Mouse (Mus musculus) spleen, adult 2 months (tissue): Measurements from ENCODE around the gene Osbpl7. TPM values are rescaled to one million over a fixed set of nuclear protein-coding genes. Genes with fewer than 3 reads are reported as not detected.
A peak's percentile ranks its signal among the peaks of the same experiment; 100 is the strongest.

ENCODE experiments used
- DNase-seq, 2 experiments: peaks; one replicate each; pipeline versions ENCODE4 v3.0.0 to v3.0.0-alpha.2; 2012 to 2021; ENCODE audit warnings: low spot score in 2 of 2, low read depth in 1 of 2
- H3K27ac ChIP-seq: fragments of 200-500 bp; 2 replicates; pipeline ENCODE4 v1.5.1; 2012; ENCODE audit warnings: low read length, inconsistent platforms; ENCODE audit not compliant: insufficient read depth
- H3K27me3 ChIP-seq: fragments of 200-500 bp; 2 replicates; pipeline ENCODE4 v1.6.1; 2012; ENCODE audit warnings: mild to moderate bottlenecking, moderate library complexity, low read length, inconsistent platforms; ENCODE audit not compliant: control insufficient read depth, insufficient read depth
- H3K36me3 ChIP-seq: fragments of 200-500 bp; 2 replicates; pipeline ENCODE4 v1.6.1; 2012; ENCODE audit warnings: mild to moderate bottlenecking, low read length, inconsistent platforms; ENCODE audit not compliant: control insufficient read depth, insufficient read depth
- H3K4me1 ChIP-seq: fragments of 200-500 bp; 2 replicates; pipeline ENCODE4 v1.6.1; 2011; ENCODE audit warnings: inconsistent platforms; ENCODE audit not compliant: control insufficient read depth, insufficient read depth, insufficient read length
- H3K4me3 ChIP-seq: fragments of 200-500 bp; 2 replicates; pipeline ENCODE4 v1.5.1; 2011; ENCODE audit warnings: mild to moderate bottlenecking, inconsistent platforms; ENCODE audit not compliant: insufficient read depth, insufficient read length; ENCODE audit errors: extremely low read depth
- CTCF ChIP-seq: fragments of 200-500 bp; IDR thresholded peaks from 2 replicates; pipeline ENCODE4 v1.5.1; 2011; ENCODE audit warnings: mild to moderate bottlenecking, inconsistent platforms; ENCODE audit not compliant: insufficient read depth, insufficient read length, insufficient replicate concordance; ENCODE audit errors: extremely low read depth
- POLR2A ChIP-seq: fragments of 200-500 bp; IDR thresholded peaks from 2 replicates; pipeline ENCODE4 v1.6.1; 2011; ENCODE audit warnings: low read depth, low read length, inconsistent platforms
- WGBS: fragments of 180-500 bp; shearing (Covaris S2); methylation state at CpG from one replicate; pipeline ENCODE4 v1.1.7; 2018; 5-methylcytosine and 5-hydroxymethylcytosine counted together
- polyA plus RNA-seq: library from polyadenylated mRNA; depleted of rRNA; stranded (reverse); fragments of >200 nt; gene quantifications from 2 replicates; pipeline ENCODE4 v1.2.3, GENCODE M21; 2012; rRNA removed

Osbpl7 gene
- polyA plus RNA-seq, 1 experiment, result 19.1 TPM

- Histone ChIP-seq H3K36me3 (peaks cover 1% of the 10 kb centered on the region; the same call in 1 of the 2 replicates), H3K27me3 (no peaks in the 10 kb centered on the region; the same call in 1 of the 2 replicates), H3K4me1 (peaks cover 2% of the 10 kb centered on the region; the same call in 1 of the 2 replicates), H3K4me3 (no peak overlapping the region), H3K27ac (no peak overlapping the region)
- TF ChIP-seq POLR2A, result no peak
- TF ChIP-seq CTCF, result no peak
- DNase-seq, result no peak
- 47% methylated on average over 10 of the region's 10 CpGs for WGBS
Measured at GRCm38 (mm10) chr11:97103163-97104090, 53.0 kb downstream of the Osbpl7 start.

- no peaks in the 10 kb centered on the region; the same call in 1 of the 2 replicates for H3K27me3 ChIP-seq
- WGBS, result 92% methylated on average over 9 of the region's 9 CpGs
- no peak overlapping the region for H3K27ac ChIP-seq
- peaks cover 2% of the 10 kb centered on the region; the same call in 1 of the 2 replicates for H3K4me1 ChIP-seq
- TF ChIP-seq CTCF, result no peak
- TF ChIP-seq POLR2A, result no peak
- no peak for DNase-seq
- no peaks in the 10 kb centered on the region for H3K36me3 ChIP-seq
- H3K4me3 ChIP-seq, result no peak overlapping the region
Measured at GRCm38 (mm10) chr11:97104091-97104483, 53.7 kb downstream of the Osbpl7 start.

GRCm38 (mm10) chr11:97108976-97109375 is 58.5 kb downstream of the Osbpl7 start:
- TF ChIP-seq CTCF (no peak), POLR2A (no peak)
- Histone ChIP-seq H3K4me1 (no peaks in the 10 kb centered on the region), H3K27ac (no peak overlapping the region), H3K27me3 (no peaks in the 10 kb centered on the region), H3K36me3 (no peaks in the 10 kb centered on the region), H3K4me3 (no peak overlapping the region)
- WGBS, result 89% methylated on average over 16 of the region's 16 CpGs
- no peak for DNase-seq

- H3K4me3 ChIP-seq, result peak overlapping the region; percentile 31; the same call in 1 of the 2 replicates
- no peak for TF ChIP-seq POLR2A
- TF ChIP-seq CTCF, result no peak
- WGBS, result 92% methylated on average over 9 of the region's 9 CpGs
Measured at GRCm38 (mm10) chr11:97112519-97113125, 62.2 kb downstream of the Osbpl7 start.

GRCm38 (mm10) chr11:97114671-97115601 is 64.5 kb downstream of the Osbpl7 start, which contains the start of gene Tbx21:
Gene Tbx21, minus strand, starts transcription at chr11:97115331.
- Histone ChIP-seq H3K27me3 (peaks cover 10% of the 10 kb centered on the region), H3K27ac (peak within 1 kb of the TSS; percentile 45), H3K36me3 (no peaks in the 10 kb centered on the region), H3K4me3 (peak within 1 kb of the TSS; percentile 65), H3K4me1 (peaks cover 5% of the 10 kb centered on the region; the same call in 1 of the 2 replicates)
- 1% methylated on average over 87 of the region's 87 CpGs for WGBS
- TF ChIP-seq CTCF (no peak), POLR2A (no peak)
- DNase-seq, result no peak

More at GRCm38 (mm10) chr11:97112519-97113125, 62.2 kb downstream of the Osbpl7 start:
- H3K27me3 ChIP-seq, result peaks cover 10% of the 10 kb centered on the region
- no peak overlapping the region; the same call in 1 of the 2 replicates for H3K27ac ChIP-seq
- DNase-seq, result no peak
- H3K4me1 ChIP-seq, result peaks cover 5% of the 10 kb centered on the region; the same call in 1 of the 2 replicates
- no peaks in the 10 kb centered on the region for H3K36me3 ChIP-seq

- no peaks in the 10 kb centered on the region for H3K36me3 ChIP-seq
- peaks cover 6% of the 10 kb centered on the region for H3K4me1 ChIP-seq
- no peak for DNase-seq
- WGBS, result 7% methylated on average over 11 of the region's 11 CpGs
- H3K27ac ChIP-seq, result no peak overlapping the region
- TF ChIP-seq POLR2A (no peak), CTCF (no peak)
- H3K4me3 ChIP-seq, result peak overlapping the region; percentile 65; the same call in 1 of the 2 replicates
- peaks cover 10% of the 10 kb centered on the region for H3K27me3 ChIP-seq
Measured at GRCm38 (mm10) chr11:97115797-97116196, 65.4 kb downstream of the Osbpl7 start.

Other genes with a start within 250 kb of the Osbpl7 start
- gene Nfe2l1, start 220.7 kb upstream of the Osbpl7 start, polyA plus RNA-seq, result 63.0 and 76.9 TPM in 2 replicates
- 7.6 and 10.6 TPM in 2 replicates for gene Copz2, start 200.8 kb upstream of the Osbpl7 start, polyA plus RNA-seq
- 31.7 and 36.0 TPM in 2 replicates for gene Cdk5rap3, start 134.1 kb upstream of the Osbpl7 start, polyA plus RNA-seq
- 1.8 and 2.2 TPM in 2 replicates for gene Prr15l, start 122.5 kb upstream of the Osbpl7 start, polyA plus RNA-seq
- gene Pnpo, start 106.6 kb upstream of the Osbpl7 start, polyA plus RNA-seq, result 33.2 and 57.0 TPM in 2 replicates
- 23.9 and 29.1 TPM in 2 replicates for gene Sp2, start 67.7 kb upstream of the Osbpl7 start, polyA plus RNA-seq
- 0.57 and 0.82 TPM in 2 replicates for gene Sp6, start 37.2 kb upstream of the Osbpl7 start, polyA plus RNA-seq
- gene Scrn2, start 20.7 kb upstream of the Osbpl7 start, polyA plus RNA-seq, result 10.0 and 12.3 TPM in 2 replicates
- 0.06 TPM in 1 of 2 replicates, not detected in the other for gene Lrrc46, start 9.2 kb upstream of the Osbpl7 start, polyA plus RNA-seq
- 57.6 and 58.1 TPM in 2 replicates for gene Mrpl10, start 9.1 kb upstream of the Osbpl7 start, polyA plus RNA-seq
- gene Tbx21, start 64.7 kb downstream of the Osbpl7 start, polyA plus RNA-seq, result 10.9 and 14.4 TPM in 2 replicates
- 16.3 and 20.0 TPM in 2 replicates for gene Tbkbp1, start 100.9 kb downstream of the Osbpl7 start, polyA plus RNA-seq
- 20.8 and 22.8 TPM in 2 replicates for gene Kpnb1, start 137.3 kb downstream of the Osbpl7 start, polyA plus RNA-seq
- gene Npepps, start 230.0 kb downstream of the Osbpl7 start, polyA plus RNA-seq, result 11.2 and 11.7 TPM in 2 replicates